Mouse (Mus musculus): ENCODE measurements around the gene Bsx.

Gene Bsx

GRCm38 (mm10) chr9:40873556-40874470 lies at the start of gene Bsx:
Bsx (plus strand) TSS chr9:40874127.
- in situ Hi-C loops (cut with MboI, MseI), result loop anchor here (10.0 kb wide), 1 partner anchor 421 kb away; no protein-coding TSS in a partner anchor

DNA sequence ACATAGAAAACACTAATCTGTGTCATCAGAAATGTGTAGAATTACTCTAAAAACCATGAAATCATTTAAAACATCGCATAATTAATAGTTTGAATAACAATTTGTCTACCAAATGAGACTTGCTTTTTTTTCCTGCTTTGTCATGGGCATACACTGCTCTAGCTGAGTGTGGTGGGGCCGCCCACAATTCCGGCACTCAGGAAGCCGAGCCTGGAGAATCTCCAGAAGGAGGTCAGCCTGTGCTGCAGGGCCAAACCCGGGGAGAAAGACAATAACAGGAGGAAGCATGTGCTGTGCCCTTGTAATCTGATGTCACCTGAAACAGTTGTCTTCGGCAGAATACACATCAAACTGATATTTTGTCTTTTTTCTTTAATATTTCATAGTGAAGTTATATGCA lies 48.3 kb upstream of the Bsx start:
- in situ Hi-C loops (cut with MboI, MseI), result loop anchor here (5.0 kb wide), 1 partner anchor 357 kb away; no protein-coding TSS in a partner anchor

GRCm38 (mm10) chr9:40827366-40827765 lies 46.6 kb upstream of the Bsx start:
- in situ Hi-C loops (cut with MboI, MseI), result loop anchor here (5.0 kb wide), 1 partner anchor 355 kb away; no protein-coding TSS in a partner anchor

DNA sequence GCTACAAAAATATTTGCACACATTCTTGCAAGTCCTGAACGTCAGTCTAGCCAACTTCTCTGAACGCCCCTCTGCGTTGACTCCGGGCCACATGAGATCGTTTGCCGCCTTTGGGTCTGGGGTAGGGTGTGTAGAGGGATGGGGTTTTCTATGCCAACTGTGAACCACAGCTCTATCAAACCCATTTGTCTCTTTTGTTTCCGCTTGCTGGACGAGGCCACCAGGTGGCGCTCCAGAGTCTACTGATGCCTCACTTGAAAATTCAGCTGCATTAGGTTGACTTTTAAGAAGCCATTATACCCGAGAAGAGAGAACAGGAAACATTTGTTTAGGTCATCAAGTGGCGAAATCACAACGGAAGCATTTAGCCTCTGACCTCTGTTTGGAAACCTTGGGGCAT lies 39.4 kb upstream of the Bsx start:
- in situ Hi-C loops (cut with MboI, MseI), result loop anchor here (10.0 kb wide), 1 partner anchor 150 kb away; no protein-coding TSS in a partner anchor

- in situ Hi-C loops (cut with MboI, MseI), result loop anchor here (10.0 kb wide), 1 partner anchor 148 kb away; no protein-coding TSS in a partner anchor
These were observed 37.2 kb upstream of the Bsx start for GRCm38 (mm10) chr9:40836681-40837080.

GRCm38 (mm10) chr9:40839662-40840061 lies 34.3 kb upstream of the Bsx start:
- in situ Hi-C loops (cut with MboI, MseI), result loop anchor here (10.0 kb wide), 2 partner anchors 145 to 955 kb away; no protein-coding TSS in a partner anchor

DNA sequence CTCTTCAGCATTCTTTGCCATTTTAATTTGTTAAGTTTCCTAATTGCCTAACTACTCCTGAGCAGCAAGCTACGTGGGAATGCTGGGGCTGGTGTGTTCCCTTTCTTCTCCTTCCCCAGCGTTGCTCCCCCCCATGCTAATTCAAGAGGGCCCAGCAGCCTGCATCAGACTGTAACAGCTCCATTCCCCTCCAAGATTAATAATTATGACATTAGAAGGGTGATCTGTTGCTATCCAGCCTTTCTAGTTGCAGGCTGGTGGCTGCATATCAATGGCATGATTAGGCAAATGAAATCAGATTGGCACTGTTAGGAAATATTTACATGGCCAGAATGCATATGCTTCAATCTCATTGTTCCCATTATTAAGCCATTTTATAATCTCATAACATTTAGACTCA lies 22.4 kb upstream of the Bsx start:
- in situ Hi-C loops (cut with MboI, MseI), result no loop called here

GRCm38 (mm10) chr9:40858461-40859160 lies 15.3 kb upstream of the Bsx start:
- in situ Hi-C loops (cut with MboI, MseI), result no loop called here

GRCm38 (mm10) chr9:40859196-40859595 lies 14.7 kb upstream of the Bsx start:
- in situ Hi-C loops (cut with MboI, MseI), result no loop called here

GRCm38 (mm10) chr9:40870331-40870730 lies 3.6 kb upstream of the Bsx start:
- in situ Hi-C loops (cut with MboI, MseI), result loop anchor here (10.0 kb wide), 1 partner anchor 424 kb away; no protein-coding TSS in a partner anchor

DNA sequence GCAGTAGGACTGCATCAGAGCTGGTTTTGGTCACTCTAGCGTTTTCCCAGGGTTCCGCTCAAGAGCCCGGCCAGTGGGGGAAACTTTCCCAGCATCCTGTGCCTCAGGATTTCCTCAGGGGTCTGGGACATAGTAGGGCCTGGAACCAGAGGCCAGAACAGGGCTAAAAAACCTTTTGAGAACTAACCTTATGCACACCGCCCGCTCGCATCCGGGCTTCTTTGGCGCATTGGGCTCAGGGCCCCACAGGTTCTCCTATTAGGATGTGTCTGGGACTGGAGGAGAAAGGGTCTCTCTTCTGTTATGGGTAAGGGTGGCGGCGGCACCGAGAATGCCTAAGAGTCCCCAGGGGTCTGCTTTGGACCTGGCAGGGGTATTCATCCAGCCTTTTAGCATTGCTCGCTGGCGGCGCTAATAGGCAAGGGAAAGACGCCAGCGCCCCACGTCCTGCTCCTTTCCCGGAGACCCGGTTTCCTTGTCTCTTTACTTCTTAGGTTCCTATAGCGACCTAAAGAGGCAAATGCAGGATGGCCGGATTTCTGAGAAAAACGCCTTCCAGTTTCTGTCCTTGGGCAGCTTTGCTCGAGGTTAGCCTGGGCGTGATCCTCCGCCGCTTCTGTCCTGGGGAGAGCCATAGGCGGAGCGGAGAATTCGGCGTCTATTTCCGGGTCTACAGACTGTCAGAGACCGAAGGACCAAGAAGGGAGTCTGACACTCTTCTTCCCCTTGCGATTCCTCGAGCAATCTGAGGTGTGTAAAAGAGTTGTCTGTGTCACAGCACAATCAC lies 2.4 kb upstream of the Bsx start:
- in situ Hi-C loops (cut with MboI, MseI), result loop anchor here (10.0 kb wide), 1 partner anchor 423 kb away; no protein-coding TSS in a partner anchor

DNA sequence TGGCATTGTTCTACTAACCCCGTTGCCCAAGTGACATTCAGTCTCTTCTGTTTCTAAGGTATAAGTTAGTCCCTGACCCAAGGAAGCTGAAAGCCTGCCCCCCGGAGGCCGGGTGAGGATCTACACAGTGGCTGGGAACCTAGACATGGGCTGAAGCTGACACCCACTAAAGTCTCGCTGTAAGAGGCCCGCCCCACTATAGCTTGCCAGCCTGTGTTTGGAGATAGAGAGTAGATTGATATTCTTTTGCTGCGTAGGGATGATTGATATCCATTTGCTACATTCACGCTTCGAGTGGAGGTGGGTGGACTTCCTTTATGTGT lies 1.8 kb upstream of the Bsx start:
- in situ Hi-C loops (cut with MboI, MseI), result loop anchor here (10.0 kb wide), 1 partner anchor 423 kb away; no protein-coding TSS in a partner anchor

DNA sequence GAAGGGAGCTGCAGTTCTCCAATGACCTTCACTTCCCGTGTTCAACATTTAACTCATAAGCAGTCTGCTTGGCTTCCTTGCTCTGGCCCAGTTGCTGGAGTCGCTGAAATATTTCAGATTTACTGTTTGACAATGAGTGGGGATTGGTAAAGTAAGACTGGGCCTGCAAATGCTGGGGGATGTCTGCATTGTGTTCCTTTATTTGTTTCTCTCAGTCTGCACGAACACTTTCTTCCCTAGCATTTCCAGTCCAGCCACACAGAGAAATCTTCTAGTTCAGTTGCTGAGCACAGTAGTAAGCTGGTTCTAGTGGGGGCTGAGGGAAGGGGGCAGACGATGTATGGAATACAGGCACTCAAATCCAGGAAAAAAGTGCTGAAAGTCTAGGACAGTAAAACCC lies 1.0 kb downstream of the Bsx start:
- in situ Hi-C loops (cut with MboI, MseI), result loop anchor here (10.0 kb wide), 1 partner anchor 420 kb away; no protein-coding TSS in a partner anchor

- in situ Hi-C loops (cut with MboI, MseI), result loop anchor here (10.0 kb wide), 1 partner anchor 419 kb away; no protein-coding TSS in a partner anchor
These were observed 1.5 kb downstream of the Bsx start for GRCm38 (mm10) chr9:40875431-40875830.

DNA sequence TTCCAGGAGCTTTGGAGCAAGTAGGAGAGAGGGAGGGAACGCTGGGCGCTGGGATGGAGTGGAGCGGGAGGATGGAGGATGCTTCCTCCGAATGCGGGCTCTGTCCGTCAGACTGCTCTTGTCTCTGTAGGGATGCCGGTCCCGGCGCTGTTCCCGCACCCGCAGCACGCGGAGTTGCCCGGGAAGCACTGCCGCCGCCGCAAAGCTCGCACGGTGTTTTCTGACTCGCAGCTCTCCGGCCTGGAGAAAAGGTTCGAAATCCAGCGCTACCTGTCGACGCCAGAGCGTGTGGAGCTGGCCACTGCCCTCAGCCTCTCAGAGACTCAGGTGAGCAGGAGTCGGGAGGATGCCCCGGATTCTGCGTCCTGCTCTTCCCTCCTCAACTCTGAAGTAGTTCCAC lies 2.2 kb downstream of the Bsx start:
- in situ Hi-C loops (cut with MboI, MseI), result loop anchor here (10.0 kb wide), 1 partner anchor 419 kb away; no protein-coding TSS in a partner anchor

- in situ Hi-C loops (cut with MboI, MseI), result loop anchor here (10.0 kb wide), 1 partner anchor 418 kb away; no protein-coding TSS in a partner anchor
These were observed 2.8 kb downstream of the Bsx start for GRCm38 (mm10) chr9:40876693-40877092.

GRCm38 (mm10) chr9:40877146-40877880 lies 3.4 kb downstream of the Bsx start:
- in situ Hi-C loops (cut with MboI, MseI), result loop anchor here (10.0 kb wide), 1 partner anchor 417 kb away; no protein-coding TSS in a partner anchor

- in situ Hi-C loops (cut with MboI, MseI), result loop anchor here (10.0 kb wide), 1 partner anchor 417 kb away; no protein-coding TSS in a partner anchor
These were observed 3.9 kb downstream of the Bsx start for GRCm38 (mm10) chr9:40877881-40878235.

DNA sequence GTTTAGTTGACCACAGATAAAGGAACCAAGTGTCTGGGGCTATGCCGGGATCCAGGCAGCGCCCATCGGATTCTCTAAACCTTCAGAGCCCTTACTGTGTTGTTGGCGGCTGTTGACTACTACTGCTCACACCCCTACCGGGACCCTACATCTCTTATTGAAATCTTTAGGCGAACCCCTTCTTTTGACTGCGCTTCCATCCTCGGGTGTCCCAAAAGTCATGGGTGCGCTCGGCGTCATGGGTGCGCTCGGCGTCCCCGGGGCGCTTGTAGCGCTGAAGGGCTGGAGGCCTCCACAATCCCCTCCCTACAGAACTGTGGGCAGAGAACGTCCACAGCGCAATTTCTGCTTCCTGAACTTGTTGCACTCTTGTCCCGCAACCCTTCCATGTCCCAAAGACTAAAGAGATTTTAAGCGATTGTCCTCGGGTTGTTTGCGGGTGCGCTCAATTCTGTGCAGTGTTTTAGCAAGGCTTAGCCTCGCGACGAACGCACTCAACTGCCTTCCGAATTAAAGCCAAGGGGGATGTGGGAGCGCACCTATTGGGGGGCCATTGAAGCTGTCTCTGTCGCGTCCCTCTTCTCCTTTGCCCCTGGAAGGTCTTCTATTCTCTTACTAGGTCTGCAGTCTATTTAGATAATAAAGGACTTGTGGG lies 4.5 kb downstream of the Bsx start:
- in situ Hi-C loops (cut with MboI, MseI), result loop anchor here (10.0 kb wide), 1 partner anchor 416 kb away; no protein-coding TSS in a partner anchor

- in situ Hi-C loops (cut with MboI, MseI), result loop anchor here (10.0 kb wide), 1 partner anchor 416 kb away; no protein-coding TSS in a partner anchor
These were observed 5.1 kb downstream of the Bsx start for GRCm38 (mm10) chr9:40878998-40879397.

All from T-helper 2 cell (primary cell).